Mouse (Mus musculus) MEL (cell line): ENCODE measurements around the gene Ctdspl.

ENCODE experiments used
- EP300 ChIP-seq, 2 experiments: IDR thresholded peaks; 2 replicates each; pipeline ENCODE4 v1.6.1; 2011; ENCODE audit warnings: improper control_type of control experiment in 2 of 2, low read length in 2 of 2, low read depth in 1 of 2, mild to moderate bottlenecking in 1 of 2
- JUND ChIP-seq: IDR thresholded peaks from 2 replicates; pipeline ENCODE4 v1.6.1; 2011; ENCODE audit warnings: low read depth, mild to moderate bottlenecking, improper control_type of control experiment, low read length
- MAFK ChIP-seq: IDR thresholded peaks from 2 replicates; pipeline ENCODE4 v1.6.1; 2011; ENCODE audit warnings: low read depth, mild to moderate bottlenecking, low read length, improper control_type of control experiment, borderline replicate concordance
- POLR2AphosphoS5 ChIP-seq: IDR thresholded peaks from 2 replicates; pipeline ENCODE4 v1.6.1; 2012; ENCODE audit warnings: low read depth, borderline replicate concordance, mild to moderate bottlenecking, inconsistent platforms, low read length, moderate library complexity, mixed read lengths

DNA sequence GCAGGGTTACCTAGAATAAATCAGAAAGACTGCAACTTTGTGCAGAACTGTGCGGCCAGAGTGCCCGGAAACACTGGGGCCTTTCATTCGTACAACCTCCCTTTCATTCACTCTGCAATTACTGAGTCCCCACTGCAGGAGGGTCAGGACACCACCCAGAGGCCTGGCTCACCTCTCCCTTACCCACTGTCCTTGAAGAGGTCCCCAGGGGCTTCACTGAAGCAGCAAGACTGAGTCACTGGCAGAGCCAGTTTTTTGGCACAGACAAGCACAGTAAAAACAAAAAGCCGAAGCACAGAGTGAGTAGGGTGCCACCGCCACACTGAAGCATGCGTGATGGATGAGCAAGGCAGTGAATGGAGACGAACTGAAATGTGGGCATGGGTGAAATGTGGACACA, 163.2 kb downstream of the Ctdspl start:
- TF ChIP-seq EP300 (IDR thresholded peaks at IDR 0.05; ENCODE audit: low read depth in 1 of 2, low read length in 2 of 2): no peak
- TF ChIP-seq JUND: no peak
- no peak for TF ChIP-seq MAFK
- no peak for TF ChIP-seq POLR2AphosphoS5
